13 mouse cellular contexts compared by ENCODE assay signal in genomic region chr9:81418361-81418760, GRCm38 (mm10).
"Had no signal": no experiment of that assay in that cellular context is flagged by ENCODE, and none has a peak within 500 bp of the region (broad histone marks: within the 10 kb centered on the region; RNA-seq: fewer than 3 reads in every experiment).

No protein-coding gene starts in this region.

- DNase-seq: gastrocnemius, adult 2 months; gastrocnemius, postnatal 10 days; gastrocnemius, postnatal 25 days; heart, adult 2 months; heart, postnatal 10 days; heart, postnatal 4 days; kidney, adult 18-20 months; kidney, adult 8-10 months; kidney, postnatal 10 days; kidney, postnatal 25 days; kidney, postnatal 4 days; liver; liver, embryonic 13.5 days had no signal
